Mouse (Mus musculus): ENCODE data around the gene Tcirg1. TPM values are rescaled to one million over a fixed set of nuclear protein-coding genes. Genes with fewer than 3 reads are reported as not detected.
A peak's percentile ranks its signal among the peaks of the same experiment; 100 is the strongest.

Tcirg1 gene
- total RNA-seq, 2 experiments from 2014 or later = 14.4 to 16.1 TPM

DNA sequence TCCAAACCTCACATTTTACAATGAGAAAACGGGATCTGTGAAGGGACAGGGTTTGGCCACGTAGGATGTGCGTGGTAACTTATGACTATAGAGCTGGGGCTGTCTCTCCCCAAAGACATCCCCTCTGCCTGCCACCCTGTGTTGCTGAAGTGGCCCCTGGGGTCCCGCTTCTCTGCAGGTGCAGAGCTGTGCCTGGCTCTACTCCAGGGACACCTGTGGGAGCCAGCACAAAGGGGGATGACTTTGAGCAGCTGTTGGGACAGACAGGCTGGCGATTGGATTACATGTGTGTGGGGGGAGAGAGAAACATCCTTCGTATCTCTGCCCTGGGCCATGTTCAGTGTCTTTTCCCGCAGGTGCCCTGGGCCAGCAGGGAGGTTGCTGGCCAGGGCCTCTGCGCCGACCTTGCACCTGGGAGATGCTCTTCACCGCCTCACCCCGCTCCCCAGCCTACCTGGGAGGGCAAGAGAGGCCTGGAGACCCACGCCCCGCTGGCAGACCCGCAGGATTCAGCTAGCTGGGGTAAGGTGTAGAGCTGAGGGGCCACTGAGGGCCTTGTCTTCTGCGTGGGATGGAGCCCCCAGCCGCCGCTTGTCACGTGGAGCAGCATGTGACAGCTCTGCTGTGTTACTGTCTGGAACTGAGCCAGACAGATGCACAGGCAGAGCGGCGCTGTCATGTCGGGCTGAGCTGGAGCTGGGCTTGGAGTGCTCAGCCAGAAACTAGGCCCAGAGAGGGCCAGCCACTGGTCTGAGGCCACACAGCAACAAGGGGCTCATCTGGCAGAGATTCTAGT lies 23.5 kb upstream of the Tcirg1 start:
- intact Hi-C loops (cut with DNase I) = no loop called here

DNA sequence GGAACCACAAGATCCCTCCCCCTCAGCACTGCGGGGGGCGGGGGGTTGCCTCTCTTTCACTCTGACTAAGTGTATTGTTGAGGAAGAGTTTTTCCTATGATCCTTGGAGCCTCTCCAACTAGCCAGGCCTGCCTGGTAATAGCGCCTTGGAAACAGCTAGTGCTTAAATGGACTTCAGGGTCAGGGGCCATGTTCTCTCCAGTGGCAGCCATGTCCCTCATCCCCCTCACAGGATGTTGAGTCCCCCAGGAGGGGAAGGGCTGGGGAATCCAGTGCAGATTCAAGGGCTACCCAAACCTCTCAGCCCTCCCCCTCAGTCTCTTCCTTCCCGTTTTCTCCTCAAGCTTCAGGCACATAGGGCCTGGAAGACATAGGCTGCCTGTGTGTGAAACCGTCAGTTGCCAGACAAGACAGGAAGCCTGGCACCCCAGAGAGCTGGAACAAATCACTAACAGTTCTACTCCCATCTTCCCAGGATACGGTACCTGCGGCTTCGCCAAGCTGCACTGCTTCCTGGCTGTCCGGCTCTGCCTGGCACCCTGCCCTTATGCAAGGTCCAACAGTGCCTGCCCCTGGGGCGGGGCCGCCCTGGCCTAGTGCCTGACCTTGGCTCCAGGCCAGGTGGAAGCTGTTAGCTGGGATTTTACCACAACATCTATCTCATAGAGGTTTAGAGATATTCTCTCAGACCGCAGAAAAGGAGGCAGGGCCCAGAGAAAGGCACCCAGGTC lies 22.4 kb upstream of the Tcirg1 start, which contains the start of gene Aldh3b1:
TSS of gene Aldh3b1 (minus strand) at position 598 of the 731 bp plus-strand sequence.
- DNase-seq (ENCODE audit: low spot score in 2 of 2) = peak; percentile 61 to 63
- intact Hi-C loops (cut with DNase I) = no loop called here

More for the DNA sequence above, 23.5 kb upstream of the Tcirg1 start:
- DNase-seq (ENCODE audit: low spot score in 2 of 2) = no peak

DNA sequence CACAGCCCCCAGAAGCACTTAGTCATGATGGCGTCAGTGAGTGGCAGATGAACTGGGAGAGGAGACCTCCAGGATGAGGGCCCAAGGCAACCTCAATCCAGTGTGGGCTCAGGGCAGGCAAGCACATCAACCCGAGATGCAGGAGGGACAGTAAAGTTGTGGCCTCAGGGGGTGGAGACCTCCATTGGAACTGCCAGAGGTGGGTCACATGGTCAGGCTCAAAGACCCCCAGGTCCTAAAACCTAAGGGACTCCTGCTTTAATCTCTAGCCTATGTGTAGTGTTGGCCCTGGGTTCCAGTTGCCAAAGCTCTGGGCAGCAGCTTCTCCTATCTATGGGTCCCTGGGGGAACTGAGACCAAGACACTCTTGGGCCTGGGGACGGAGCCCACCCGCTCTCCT lies 21.8 kb upstream of the Tcirg1 start:
- intact Hi-C loops (cut with DNase I) = no loop called here
- no peak for DNase-seq (ENCODE audit: low spot score in 2 of 2)

DNA sequence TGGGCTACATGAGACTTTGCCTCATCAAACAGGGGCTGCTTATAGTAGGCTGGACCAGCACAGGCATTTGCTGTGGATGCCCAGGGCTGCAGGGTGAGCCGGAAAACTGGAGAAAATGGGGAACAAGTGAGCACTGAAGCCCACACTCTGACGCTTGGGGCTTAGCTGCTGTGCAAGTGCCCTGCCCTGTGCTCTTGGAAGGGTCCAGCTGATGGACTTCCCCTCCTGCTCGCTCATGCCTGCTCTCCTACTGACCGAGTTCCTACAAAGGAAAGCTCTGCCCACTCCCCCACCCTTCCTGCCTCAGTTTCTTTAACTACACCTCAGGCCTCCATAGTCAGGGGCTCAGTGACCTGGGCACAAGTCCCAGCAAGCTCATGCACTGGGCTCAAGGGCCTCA lies 21.1 kb upstream of the Tcirg1 start:
- intact Hi-C loops (cut with DNase I) = no loop called here
- no peak for DNase-seq (ENCODE audit: low spot score in 2 of 2)

DNA sequence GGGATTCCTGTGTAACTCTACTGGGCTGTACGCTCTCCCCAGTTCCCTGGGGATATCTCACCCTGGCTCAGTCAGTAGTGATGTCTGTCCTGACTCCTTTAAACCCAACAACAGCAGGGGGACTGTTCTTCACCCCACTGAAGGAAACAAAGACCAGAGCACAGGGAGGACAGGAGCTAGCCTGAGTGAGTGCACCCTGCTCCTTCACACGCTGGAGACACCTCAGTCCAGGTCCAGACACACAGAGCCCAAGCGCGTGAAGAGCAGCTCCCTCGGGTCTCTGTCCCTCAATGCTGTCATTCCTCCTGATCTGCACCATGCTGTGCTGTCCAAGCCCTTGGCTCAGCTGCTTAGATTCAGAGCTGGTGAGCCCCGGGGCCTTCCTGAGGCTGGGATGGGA lies 19.8 kb upstream of the Tcirg1 start:
- intact Hi-C loops (cut with DNase I) = no loop called here
- DNase-seq (ENCODE audit: low spot score in 2 of 2) = no peak

DNA sequence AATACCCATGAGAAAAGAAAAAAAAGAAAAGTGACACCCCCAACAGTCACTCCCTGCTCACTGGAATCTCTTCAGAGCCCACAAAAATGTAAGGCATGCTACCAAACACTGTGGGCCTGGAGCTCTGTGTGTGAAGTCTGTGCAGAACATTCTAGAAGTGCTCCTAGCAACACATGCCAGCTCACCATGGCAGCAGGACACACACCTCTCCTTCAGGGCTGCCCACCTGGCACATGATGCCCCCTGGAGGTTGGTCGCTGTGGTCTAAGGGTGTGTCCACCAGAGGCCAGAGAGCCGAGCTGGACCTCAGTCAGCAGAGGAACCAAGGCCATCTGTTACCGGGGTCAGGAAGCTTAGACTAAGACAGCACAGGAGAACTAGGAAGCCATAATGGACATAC lies 19.3 kb upstream of the Tcirg1 start:
- no peak for DNase-seq (ENCODE audit: low spot score in 2 of 2)
- intact Hi-C loops (cut with DNase I) = no loop called here

DNA sequence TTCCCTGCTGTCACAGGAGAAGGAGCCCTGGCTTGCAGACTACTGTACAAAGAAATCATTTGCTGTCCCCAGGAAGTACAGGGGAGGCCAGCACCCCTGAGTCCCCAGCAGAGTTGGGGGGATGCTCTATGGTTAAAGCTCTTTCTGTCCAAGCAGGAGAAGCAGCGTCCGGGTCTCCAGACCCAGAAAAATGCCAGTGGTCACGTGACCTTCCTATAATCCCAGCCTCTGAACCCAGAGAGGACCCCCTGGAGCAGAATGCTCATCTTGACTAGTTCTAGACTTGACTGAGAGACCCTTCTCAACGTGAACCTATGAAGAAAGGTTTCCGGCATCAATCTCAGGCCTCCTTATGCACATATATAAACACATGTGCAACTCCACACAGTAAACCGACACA lies 18.9 kb upstream of the Tcirg1 start:
- intact Hi-C loops (cut with DNase I) = no loop called here
- DNase-seq (ENCODE audit: low spot score in 2 of 2) = no peak

DNA sequence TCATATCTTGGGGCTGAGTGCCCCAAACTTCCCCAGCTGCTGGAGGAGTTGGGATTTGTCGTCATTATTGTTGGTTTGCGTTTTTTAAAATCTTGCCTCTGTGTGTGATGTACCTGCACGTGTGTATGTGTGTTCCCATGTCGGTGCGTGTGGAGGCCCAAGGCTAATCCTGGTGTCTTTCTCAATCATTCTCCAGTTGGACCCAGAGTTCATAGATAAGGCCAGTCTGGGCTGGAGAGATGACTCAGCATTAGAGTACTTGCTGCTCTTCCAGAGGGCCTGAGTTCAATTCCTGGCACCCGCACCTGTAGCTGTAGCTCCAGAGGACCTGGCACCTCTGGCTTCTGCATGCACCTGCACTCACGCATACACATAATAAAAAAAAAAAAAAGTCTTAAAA lies 17.9 kb upstream of the Tcirg1 start:
- no peak for DNase-seq (ENCODE audit: low spot score in 2 of 2)
- intact Hi-C loops (cut with DNase I) = no loop called here

DNA sequence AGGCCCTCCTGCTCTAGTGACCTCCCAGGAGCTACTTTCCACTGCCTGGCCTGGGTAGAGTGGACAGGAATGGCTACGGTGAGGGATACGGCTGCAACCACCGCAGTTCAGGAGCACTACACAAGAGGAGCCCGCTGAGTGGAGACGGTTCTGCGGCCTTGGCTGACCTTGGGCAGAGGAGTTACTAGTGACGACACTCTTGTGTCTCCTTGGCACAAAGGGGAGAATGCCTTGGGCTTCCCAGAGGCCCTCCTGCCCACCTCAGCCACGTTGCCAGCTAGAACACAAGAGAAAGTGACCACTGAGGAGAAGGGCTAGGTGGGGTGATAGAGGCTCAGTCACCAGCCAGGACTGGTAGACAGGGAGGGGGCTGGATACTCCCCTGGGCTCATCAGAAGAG lies 17.3 kb upstream of the Tcirg1 start:
- DNase-seq (ENCODE audit: low spot score in 2 of 2) = no peak
- intact Hi-C loops (cut with DNase I) = no loop called here

DNA sequence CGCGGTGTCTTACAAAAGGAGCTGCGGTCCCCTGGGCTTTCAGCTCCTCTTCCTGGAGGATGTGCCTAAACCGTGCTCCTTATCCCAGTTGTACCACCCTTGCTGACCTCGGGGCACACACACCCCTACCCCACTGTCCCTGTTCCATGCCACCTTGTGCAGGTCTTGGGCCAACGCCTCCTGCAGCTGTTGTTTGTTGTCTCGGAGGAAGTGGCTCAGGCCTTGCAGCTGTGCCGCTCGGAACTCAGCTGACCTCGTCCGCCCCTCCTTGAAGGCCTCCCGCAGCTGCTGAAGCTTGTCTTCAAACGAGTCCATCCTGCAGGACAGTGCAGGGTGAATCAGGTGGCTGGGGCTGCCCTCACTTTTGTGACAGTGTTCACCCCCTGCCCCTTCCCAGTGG lies 16.7 kb upstream of the Tcirg1 start:
- intact Hi-C loops (cut with DNase I) = no loop called here
- DNase-seq (ENCODE audit: low spot score in 2 of 2) = no peak

DNA sequence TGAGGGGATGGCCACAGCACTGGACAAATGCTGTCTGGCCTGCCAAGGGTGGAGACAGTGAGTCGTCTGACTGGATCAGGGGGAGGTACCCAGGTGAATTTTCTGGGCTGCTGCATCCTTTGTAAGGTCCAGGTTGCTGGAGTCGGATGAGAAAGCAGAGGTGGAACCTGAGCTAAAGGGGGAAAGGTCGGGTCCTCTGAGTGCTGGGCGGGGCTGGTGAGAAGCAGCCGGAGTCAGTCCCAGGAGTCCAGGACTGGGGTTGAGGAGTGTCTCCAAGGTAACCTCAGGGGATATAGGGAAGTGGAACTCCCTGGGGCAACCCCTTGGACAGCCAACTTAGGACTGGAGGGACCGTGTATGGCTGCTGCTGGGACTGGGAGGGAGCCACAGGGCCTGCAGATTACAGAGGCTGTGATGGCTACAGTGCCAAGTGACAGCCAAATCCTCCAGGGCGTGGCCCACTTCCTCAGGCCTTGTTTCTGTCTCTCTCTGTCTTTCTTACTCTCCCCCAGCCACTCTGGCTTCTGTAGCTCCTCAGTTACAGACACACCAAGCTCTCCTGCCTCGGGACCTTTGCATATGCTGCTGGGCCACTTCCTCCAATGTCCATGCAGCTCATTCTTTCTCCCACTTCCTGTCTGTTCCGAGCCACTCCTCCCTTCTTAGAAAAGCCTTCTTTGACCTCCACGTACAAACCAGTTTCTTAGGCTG lies 15.9 kb upstream of the Tcirg1 start:
- DNase-seq (ENCODE audit: low spot score in 2 of 2) = no peak
- intact Hi-C loops (cut with DNase I) = no loop called here

DNA sequence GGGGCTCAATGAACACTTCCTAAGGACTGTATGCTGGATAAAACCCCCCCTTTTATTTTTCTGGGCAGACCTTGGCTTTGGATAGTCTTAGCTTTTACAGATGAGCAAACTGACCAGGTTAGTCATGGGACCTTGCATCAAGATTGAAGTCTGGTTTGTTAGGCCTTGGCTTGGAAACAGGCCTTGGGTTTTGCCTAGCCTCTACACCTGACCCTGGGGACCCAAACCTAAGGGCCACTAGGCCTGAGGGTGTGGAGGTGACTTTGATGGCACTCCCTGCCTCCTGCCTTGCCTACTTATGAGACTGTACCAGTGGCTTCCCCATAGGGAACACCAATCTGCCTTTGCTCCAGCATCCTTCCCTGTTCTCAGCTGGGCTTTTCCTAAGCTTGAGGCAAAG lies 13.0 kb upstream of the Tcirg1 start:
- no peak for DNase-seq (ENCODE audit: low spot score in 2 of 2)
- intact Hi-C loops (cut with DNase I) = no loop called here

DNA sequence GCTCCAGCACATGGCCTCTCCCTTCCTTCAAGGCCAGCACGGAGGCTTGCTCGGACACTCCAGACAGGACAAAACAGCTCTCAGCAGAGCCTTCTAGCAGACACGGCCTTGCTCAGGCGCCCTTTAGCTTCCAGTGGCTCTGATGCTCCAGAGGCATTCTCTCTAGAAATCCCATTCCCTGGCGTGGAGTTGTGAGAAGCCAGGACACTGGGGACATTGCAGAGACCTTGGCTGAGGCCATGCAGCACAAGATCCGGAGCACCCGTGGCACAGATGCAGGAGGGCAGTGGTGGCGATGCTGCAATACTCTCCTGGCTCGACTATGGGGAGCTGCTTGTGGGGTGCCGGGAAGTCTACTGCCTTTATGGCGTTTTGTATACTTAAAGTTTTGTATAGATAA lies 9.8 kb upstream of the Tcirg1 start:
- intact Hi-C loops (cut with DNase I) = no loop called here
- no peak for DNase-seq (ENCODE audit: low spot score in 2 of 2)

DNA sequence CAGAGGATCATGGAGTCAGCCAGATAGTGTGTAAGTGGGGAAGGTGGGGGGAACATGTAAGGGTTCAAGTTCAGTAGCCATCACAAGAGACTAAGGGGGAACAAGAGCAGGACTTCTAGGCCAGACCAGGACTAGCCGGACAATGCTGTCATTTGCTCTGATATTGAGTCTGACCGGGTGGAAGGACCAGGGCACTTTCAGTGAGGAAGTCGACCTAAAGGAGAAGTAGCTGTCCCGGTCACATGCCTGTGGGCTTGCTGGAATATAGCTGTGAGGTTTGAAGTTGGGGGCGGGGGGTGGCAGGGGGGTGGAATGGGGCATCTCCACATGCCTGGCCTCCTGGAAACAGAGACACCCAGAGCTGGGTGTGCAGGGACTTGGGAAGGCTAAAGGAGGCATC lies 7.6 kb upstream of the Tcirg1 start:
- intact Hi-C loops (cut with DNase I) = no loop called here
- DNase-seq (ENCODE audit: low spot score in 2 of 2) = no peak

DNA sequence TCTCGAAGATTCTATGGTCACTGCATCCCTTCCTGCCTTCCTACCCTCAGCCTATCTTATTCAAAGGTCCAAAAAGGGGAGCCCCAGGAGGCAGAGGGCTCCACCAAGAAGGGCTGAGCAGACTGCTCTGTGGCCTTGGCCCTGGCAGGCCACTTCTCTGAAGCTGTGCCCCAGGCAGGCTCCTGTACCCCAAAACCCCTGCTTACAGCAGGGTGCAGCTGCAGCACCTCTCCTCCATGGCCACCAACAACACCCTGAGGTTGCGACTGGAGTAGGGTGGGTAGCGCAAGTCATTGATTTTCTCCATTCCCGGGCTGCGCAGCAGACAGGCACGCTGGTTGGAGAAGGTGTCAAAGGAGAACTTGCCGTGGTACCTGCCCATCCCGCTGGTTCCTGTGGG lies 6.8 kb upstream of the Tcirg1 start:
- intact Hi-C loops (cut with DNase I) = no loop called here
- DNase-seq (ENCODE audit: low spot score in 2 of 2) = no peak

DNA sequence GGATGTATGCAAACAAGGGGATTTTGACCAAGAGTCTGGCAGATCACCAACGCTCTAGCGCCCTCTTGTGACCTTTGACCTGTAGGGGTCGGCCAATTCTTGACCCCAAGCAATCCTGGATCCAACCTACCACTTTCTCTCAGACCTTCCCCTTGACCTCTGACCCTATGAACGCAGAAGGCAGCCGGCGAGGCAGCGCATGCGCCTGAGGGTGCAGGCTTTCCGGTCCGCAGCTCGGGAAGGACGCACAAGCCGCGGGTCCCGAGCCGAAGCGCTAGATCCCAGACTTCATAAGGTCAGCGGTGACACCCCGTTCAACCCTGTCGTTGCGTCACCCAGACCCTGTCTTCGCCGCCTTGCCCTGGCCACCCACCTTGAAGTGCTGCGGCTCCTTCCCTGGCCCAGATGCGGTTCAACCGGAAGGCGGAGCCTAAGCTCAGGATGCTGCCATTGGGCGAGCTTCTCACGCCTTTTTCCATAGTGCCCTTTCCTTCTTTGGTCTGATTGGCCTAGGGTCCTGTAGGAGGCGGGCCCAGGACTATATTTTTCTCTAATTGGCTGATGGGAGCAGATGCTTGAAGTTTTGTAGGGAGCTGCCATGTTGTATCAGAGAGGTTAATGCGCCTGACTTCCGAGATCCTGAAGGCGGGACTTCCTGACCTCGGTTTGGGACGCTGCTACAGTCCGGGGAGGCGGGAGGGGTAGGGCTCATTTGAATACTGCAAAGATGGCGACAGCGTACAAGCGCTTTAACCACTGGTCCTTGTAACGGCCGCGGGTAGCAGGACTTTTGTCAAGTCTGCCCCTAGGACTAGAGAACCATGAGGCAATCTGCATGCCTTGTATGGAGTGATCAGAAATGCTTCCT lies 5.6 kb upstream of the Tcirg1 start, which contains the start of gene Ndufs8:
TSS of gene Ndufs8 (minus strand) at position 438 of the 868 bp plus-strand sequence.
- DNase-seq (ENCODE audit: low spot score in 2 of 2) = peak; percentile 91 to 97
- intact Hi-C loops (cut with DNase I) = no loop called here

DNA sequence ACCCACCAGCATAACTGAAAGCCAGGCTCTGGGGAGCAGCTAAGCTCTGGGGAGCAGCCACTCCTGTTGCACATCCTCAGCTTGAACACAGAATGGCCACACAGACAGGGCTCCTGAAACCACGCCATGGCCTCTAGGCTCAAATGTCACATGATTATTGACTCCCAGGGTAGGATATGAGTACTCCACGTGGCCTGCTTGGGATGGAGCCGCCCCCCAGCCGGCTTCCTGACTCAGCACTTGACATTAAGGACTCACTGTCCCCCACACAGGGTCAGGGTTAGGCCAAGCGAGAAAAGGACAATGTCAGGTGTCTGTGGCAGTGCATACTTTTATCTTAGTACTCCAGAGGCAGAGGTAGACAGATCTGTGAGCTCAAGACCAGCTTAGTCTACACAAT lies 3.3 kb upstream of the Tcirg1 start:
- intact Hi-C loops (cut with DNase I) = no loop called here
- no peak for DNase-seq (ENCODE audit: low spot score in 2 of 2)

DNA sequence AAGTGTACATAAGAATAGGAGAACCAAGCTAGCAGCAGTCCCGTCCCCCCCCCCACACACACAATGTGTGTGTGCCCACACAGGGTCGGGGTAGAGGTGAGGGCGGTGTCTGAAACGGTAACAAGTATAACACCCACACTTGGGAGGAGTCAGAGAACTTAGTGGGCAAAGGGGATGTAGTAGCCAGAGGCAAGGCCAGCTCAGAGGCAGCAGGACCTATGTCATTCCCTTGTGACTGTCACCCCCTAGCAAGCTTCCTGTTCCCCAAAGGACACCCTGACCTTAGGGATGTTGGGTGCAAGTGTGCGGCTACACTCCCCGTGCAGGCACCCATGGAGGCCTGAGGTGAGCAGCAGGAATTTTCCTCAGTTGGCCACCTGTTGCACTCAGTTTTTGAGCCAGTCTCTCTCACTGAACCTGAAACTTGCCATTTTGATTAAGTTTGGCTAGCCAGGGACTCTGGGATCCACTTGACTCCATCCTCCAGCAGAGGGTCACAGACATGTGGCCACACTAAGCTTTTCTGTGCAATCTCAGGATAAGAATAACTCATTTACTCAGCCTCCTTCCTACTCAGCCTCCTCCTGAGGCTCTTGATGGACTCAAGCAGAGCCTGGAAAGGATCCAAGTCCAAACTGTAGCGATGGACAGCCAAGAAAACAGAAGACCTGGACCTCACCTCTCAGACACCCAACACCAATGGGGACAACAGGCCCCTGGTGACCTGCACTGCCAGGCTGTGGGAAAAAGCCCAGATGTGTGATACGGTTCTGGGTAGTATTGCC lies 1.1 kb upstream of the Tcirg1 start:
- intact Hi-C loops (cut with DNase I) = loop anchor here (5.0 kb wide), 1 partner anchor 56 kb away; the partner anchor contains the start of gene Chka
- no peak for DNase-seq (ENCODE audit: low spot score in 2 of 2)

DNA sequence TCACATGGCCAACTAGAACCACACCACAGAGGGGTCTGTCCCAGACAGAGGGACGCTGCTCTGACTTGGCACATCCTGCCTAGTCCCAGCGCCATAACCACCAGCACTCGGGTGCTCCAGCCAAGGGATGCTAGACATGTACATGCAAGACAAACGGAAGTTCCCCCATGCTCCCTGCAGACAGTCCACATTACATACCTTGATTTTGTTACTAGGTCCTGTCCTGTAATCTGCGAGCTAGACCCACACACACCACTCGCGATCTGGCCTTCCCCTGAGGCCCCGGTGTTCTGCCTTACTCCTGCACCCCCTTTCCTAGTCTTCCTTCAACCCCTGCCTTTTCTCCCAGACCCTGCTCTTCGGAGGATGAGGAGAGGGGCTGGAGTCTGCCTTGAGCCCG lies 607 bp downstream of the Tcirg1 start:
- intact Hi-C loops (cut with DNase I) = loop anchor here (5.0 kb wide), 1 partner anchor 54 kb away; the partner anchor contains the start of gene Chka
- no peak for DNase-seq (ENCODE audit: low spot score in 2 of 2)

Data from left cerebral cortex, postnatal 14 days (tissue).